Mouse (Mus musculus) ES-Bruce4 (cell line): ENCODE results near the gene Cyp8b1.

ENCODE experiments used
- CTCF ChIP-seq: IDR thresholded peaks from one replicate; pipeline ENCODE4 v1.8.1; 2011; ENCODE audit warnings: low read depth, low read length
- POLR2A ChIP-seq: IDR thresholded peaks from one replicate; pipeline ENCODE4 v1.8.1; 2011; ENCODE audit warnings: low read length; ENCODE audit not compliant: insufficient read depth

- TF ChIP-seq POLR2A (no peak), CTCF (no peak)
These were observed 34.5 kb upstream of the Cyp8b1 start, which contains the start of gene Fam198a for GRCm38 (mm10) chr9:121950418-121951113.
